Mouse (Mus musculus): ENCODE measurements around the gene Map1s.
A peak's percentile ranks its signal among the peaks of the same experiment; 100 is the strongest.

The Map1s gene

GRCm38 (mm10) chr8:70905831-70906736, at the start of gene Map1s:
Gene Map1s (plus strand): TSS chr8:70905932.
- H3K36me3 ChIP-seq (ENCODE audit: control insufficient read depth, insufficient read depth, low read length, poor library complexity, severe bottlenecking): no peaks in the 10 kb centered on the region
- H3K27me3 ChIP-seq (ENCODE audit: control insufficient read depth, insufficient read depth, low read length, poor library complexity, severe bottlenecking): no peaks in the 10 kb centered on the region
- DNase-seq (ENCODE audit: low read depth, low spot score): peak; percentile 80

GRCm38 (mm10) chr8:70856028-70856427, 49.7 kb upstream of the Map1s start:
- H3K27me3 ChIP-seq (ENCODE audit: control insufficient read depth, insufficient read depth, low read length, poor library complexity, severe bottlenecking): no peaks in the 10 kb centered on the region
- DNase-seq (ENCODE audit: low read depth, low spot score): no peak
- H3K36me3 ChIP-seq (ENCODE audit: control insufficient read depth, insufficient read depth, low read length, poor library complexity, severe bottlenecking): no peaks in the 10 kb centered on the region

- Histone ChIP-seq H3K36me3 (ENCODE audit: control insufficient read depth, insufficient read depth, low read length, poor library complexity, severe bottlenecking) (no peaks in the 10 kb centered on the region), H3K27me3 (ENCODE audit: control insufficient read depth, insufficient read depth, low read length, poor library complexity, severe bottlenecking) (no peaks in the 10 kb centered on the region)
- no peak for DNase-seq (ENCODE audit: low read depth, low spot score)
Observed at GRCm38 (mm10) chr8:70856541-70857197, 49.1 kb upstream of the Map1s start.

- DNase-seq (ENCODE audit: low read depth, low spot score): no peak
- H3K36me3 ChIP-seq (ENCODE audit: control insufficient read depth, insufficient read depth, low read length, poor library complexity, severe bottlenecking): no peaks in the 10 kb centered on the region
- H3K27me3 ChIP-seq (ENCODE audit: control insufficient read depth, insufficient read depth, low read length, poor library complexity, severe bottlenecking): no peaks in the 10 kb centered on the region
Observed at GRCm38 (mm10) chr8:70857516-70857915, 48.2 kb upstream of the Map1s start.

- 0 out of 2 replicates have a peak, but pooled peaks cover 1% of the 10 kb centered on the region for H3K27me3 ChIP-seq (ENCODE audit: control insufficient read depth, insufficient read depth, low read length, poor library complexity, severe bottlenecking)
- no peaks in the 10 kb centered on the region for H3K36me3 ChIP-seq (ENCODE audit: control insufficient read depth, insufficient read depth, low read length, poor library complexity, severe bottlenecking)
- DNase-seq (ENCODE audit: low read depth, low spot score): peak; percentile 51
Observed at GRCm38 (mm10) chr8:70862824-70863641, 42.7 kb upstream of the Map1s start, which contains the start of gene Kcnn1. Gene Kcnn1 (minus strand): TSS chr8:70863258.

- Histone ChIP-seq H3K36me3 (ENCODE audit: control insufficient read depth, insufficient read depth, low read length, poor library complexity, severe bottlenecking) (no peaks in the 10 kb centered on the region), H3K27me3 (ENCODE audit: control insufficient read depth, insufficient read depth, low read length, poor library complexity, severe bottlenecking) (0 out of 2 replicates have a peak, but pooled peaks cover 1% of the 10 kb centered on the region)
- DNase-seq (ENCODE audit: low read depth, low spot score): peak; percentile 46
Observed at GRCm38 (mm10) chr8:70863956-70864711, 41.6 kb upstream of the Map1s start.

GRCm38 (mm10) chr8:70864712-70865221, 41.0 kb upstream of the Map1s start:
- Histone ChIP-seq H3K36me3 (ENCODE audit: control insufficient read depth, insufficient read depth, low read length, poor library complexity, severe bottlenecking) (no peaks in the 10 kb centered on the region), H3K27me3 (ENCODE audit: control insufficient read depth, insufficient read depth, low read length, poor library complexity, severe bottlenecking) (0 out of 2 replicates have a peak, but pooled peaks cover 1% of the 10 kb centered on the region)
- DNase-seq (ENCODE audit: low read depth, low spot score): peak; percentile 48

- Histone ChIP-seq H3K27me3 (ENCODE audit: control insufficient read depth, insufficient read depth, low read length, poor library complexity, severe bottlenecking) (0 out of 2 replicates have a peak, but pooled peaks cover 1% of the 10 kb centered on the region), H3K36me3 (ENCODE audit: control insufficient read depth, insufficient read depth, low read length, poor library complexity, severe bottlenecking) (no peaks in the 10 kb centered on the region)
- peak; percentile 100 for DNase-seq (ENCODE audit: low read depth, low spot score)
Observed at GRCm38 (mm10) chr8:70865350-70866000, 40.3 kb upstream of the Map1s start.

- no peak for DNase-seq (ENCODE audit: low read depth, low spot score)
- Histone ChIP-seq H3K36me3 (ENCODE audit: control insufficient read depth, insufficient read depth, low read length, poor library complexity, severe bottlenecking) (no peaks in the 10 kb centered on the region), H3K27me3 (ENCODE audit: control insufficient read depth, insufficient read depth, low read length, poor library complexity, severe bottlenecking) (0 out of 2 replicates have a peak, but pooled peaks cover 1% of the 10 kb centered on the region)
Observed at GRCm38 (mm10) chr8:70866001-70866520, 39.7 kb upstream of the Map1s start.

GRCm38 (mm10) chr8:70866566-70866965, 39.2 kb upstream of the Map1s start:
- no peaks in the 10 kb centered on the region for H3K36me3 ChIP-seq (ENCODE audit: control insufficient read depth, insufficient read depth, low read length, poor library complexity, severe bottlenecking)
- 0 out of 2 replicates have a peak, but pooled peaks cover 1% of the 10 kb centered on the region for H3K27me3 ChIP-seq (ENCODE audit: control insufficient read depth, insufficient read depth, low read length, poor library complexity, severe bottlenecking)
- DNase-seq (ENCODE audit: low read depth, low spot score): no peak

- H3K27me3 ChIP-seq (ENCODE audit: control insufficient read depth, insufficient read depth, low read length, poor library complexity, severe bottlenecking): no peaks in the 10 kb centered on the region
- DNase-seq (ENCODE audit: low read depth, low spot score): peak; percentile 82
Observed at GRCm38 (mm10) chr8:70868559-70869198, 37.1 kb upstream of the Map1s start.

GRCm38 (mm10) chr8:70869199-70869571, 36.5 kb upstream of the Map1s start:
- Histone ChIP-seq H3K27me3 (ENCODE audit: control insufficient read depth, insufficient read depth, low read length, poor library complexity, severe bottlenecking) (no peaks in the 10 kb centered on the region), H3K36me3 (ENCODE audit: control insufficient read depth, insufficient read depth, low read length, poor library complexity, severe bottlenecking) (no peaks in the 10 kb centered on the region)
- DNase-seq (ENCODE audit: low read depth, low spot score): no peak

More at GRCm38 (mm10) chr8:70868559-70869198, 37.1 kb upstream of the Map1s start:
- H3K36me3 ChIP-seq (ENCODE audit: control insufficient read depth, insufficient read depth, low read length, poor library complexity, severe bottlenecking): no peaks in the 10 kb centered on the region

GRCm38 (mm10) chr8:70869601-70870041, 36.1 kb upstream of the Map1s start:
- Histone ChIP-seq H3K27me3 (ENCODE audit: control insufficient read depth, insufficient read depth, low read length, poor library complexity, severe bottlenecking) (no peaks in the 10 kb centered on the region), H3K36me3 (ENCODE audit: control insufficient read depth, insufficient read depth, low read length, poor library complexity, severe bottlenecking) (no peaks in the 10 kb centered on the region)
- DNase-seq (ENCODE audit: low read depth, low spot score): peak; percentile 91
